Mouse (Mus musculus) adrenal gland, postnatal 10 days (tissue): ENCODE results near the gene Kcnj9. TPM values are rescaled to one million over a fixed set of nuclear protein-coding genes. Genes with fewer than 3 reads are reported as not detected.

Experiments
- DNase-seq: peaks from one replicate; pipeline ENCODE4 v3.0.0; 2021; ENCODE audit warnings: mixed read lengths
- total RNA-seq, 2 experiments: library from RNA; stranded (reverse); gene quantifications; 2 replicates each; pipeline ENCODE4 v1.2.3; 2021

Kcnj9 gene
- total RNA-seq, 2 experiments from 2014 or later = 0.12 TPM; not detected in 1

- no peak for DNase-seq
These were observed 4.4 kb upstream of the Kcnj9 start for GRCm38 (mm10) chr1:172333512-172333911.

GRCm38 (mm10) chr1:172332925-172333324 is 3.8 kb upstream of the Kcnj9 start:
- no peak for DNase-seq

GRCm38 (mm10) chr1:172331422-172331947 is 2.4 kb upstream of the Kcnj9 start:
- no peak for DNase-seq

DNA sequence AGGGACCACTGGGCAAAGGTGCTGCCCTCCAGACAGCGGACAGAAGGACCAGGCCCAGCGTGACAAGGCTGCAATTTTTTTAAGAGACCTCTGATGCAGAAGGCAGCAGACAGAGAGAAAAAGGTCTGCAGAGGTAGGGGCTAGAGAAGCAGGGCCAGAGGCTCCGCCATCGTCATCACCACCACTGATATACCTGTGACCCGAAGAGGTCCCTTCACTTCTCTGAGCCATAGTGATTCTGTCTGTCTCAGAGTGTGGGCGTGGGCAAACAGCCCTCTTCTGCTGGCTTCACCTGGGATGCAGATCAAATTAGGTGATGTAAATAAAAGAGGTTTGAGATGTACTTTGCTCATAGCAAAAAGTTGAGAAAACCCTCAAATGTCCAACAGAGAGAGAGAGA is 498 bp upstream of the Kcnj9 start:
- DNase-seq = no peak

DNA sequence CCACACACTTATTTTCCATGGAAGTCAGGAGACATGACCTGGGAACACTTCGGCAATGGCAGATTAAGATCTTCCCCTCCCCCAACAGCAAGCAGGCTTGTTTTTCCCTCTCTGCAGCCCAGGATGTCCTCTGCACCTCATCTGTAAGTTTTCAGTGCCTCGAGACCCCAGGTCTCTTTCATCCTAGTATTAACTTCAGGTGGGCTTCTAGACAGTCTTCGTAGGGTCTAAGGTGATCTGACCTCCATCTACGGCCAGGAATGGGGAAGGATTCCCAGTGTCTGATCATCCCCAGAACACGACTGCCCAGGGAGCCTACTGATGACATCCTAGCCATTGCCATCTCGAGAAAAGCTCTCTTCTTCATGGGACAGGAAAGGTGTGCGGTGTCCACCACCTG is 657 bp downstream of the Kcnj9 start:
- DNase-seq = no peak

- DNase-seq = no peak
These were observed 1.1 kb downstream of the Kcnj9 start for GRCm38 (mm10) chr1:172328041-172328440.

DNA sequence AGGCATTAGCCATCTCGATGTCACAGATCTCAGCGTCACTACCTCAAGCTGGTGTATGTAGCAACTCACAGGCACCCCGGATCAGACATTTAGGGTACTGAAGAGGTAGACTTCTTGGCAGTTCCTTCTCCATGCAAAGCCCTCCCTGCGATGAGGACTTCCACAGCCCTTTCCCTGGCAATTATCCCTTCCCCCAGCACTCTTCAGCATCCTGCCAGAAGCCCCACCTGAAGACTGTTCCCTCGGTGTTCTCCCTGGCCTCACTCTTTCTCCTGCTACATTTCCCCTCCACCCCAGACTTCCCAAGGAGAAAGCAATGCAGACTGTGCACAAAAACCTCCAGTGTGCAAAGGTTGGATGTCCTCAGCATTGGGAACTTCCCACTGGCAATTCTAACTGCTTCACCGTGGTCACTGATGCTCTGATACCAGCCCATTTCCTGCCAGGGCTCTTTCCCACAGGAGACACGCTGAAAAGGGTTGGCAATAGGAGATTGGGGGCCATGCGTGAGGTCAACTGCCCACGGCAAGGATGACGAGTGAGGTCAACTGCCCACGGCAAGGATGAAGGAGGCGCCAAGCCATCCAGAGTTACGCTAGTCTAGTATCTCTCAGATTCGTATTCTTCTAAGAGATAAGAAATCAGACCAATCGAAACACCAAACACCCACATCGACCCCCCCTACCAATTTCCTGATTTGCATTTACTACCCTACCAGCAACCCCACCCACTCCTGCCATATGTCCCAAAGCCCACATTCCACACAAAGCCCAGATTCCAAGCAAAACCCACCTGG is 1.7 kb downstream of the Kcnj9 start:
- no peak for DNase-seq

- no peak for DNase-seq
These were observed 2.4 kb downstream of the Kcnj9 start for GRCm38 (mm10) chr1:172326684-172327083.

GRCm38 (mm10) chr1:172325680-172326535 is 3.2 kb downstream of the Kcnj9 start:
- DNase-seq = peak; percentile 82

DNA sequence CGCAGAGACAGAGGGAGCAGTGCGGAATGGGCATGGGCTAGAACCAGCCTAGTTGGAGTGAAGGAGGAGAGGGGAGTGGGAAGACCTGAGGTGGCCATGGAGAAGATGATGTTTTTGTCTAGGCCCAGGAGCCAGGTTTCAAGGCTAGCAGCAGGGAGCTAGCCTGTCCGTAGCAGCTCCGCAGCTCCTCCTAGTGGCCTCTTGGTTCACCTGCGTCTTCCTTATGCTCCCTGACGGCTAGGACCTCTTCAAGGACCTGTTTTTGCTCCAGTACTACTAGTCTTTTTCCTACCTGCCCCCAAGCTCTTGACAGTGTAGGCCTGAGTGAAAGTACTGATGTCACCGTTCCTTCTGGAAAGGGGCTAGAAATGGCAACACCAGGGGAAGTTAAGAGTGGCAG is 4.4 kb downstream of the Kcnj9 start:
- peak; percentile 86 for DNase-seq

DNA sequence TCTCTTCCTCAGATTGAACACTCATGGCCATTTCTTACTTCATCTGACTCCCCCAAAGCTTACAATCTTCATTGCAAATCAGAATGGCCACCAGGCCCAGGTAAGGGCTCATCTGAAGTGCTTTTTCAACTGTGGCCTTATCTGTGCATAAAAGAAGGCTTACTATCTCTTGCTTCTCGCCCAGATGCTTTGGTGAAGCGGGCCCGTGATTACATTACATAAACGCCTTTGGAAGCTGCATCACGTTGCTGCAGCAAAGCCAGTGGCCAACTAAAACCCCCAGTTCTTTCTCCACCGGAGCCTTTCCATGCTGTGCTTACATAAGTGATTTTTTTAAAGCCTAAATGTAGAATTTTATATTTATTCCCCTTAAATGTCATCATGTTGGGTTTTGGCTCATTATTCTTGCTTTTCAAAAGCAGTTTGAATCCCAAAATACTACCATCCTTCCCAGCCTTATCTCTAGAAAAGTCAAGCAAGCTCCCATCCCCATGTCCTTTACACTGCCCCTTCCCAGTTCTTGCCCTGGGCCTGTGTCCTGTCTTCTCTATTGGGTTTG is 5.2 kb downstream of the Kcnj9 start:
- no peak for DNase-seq

DNA sequence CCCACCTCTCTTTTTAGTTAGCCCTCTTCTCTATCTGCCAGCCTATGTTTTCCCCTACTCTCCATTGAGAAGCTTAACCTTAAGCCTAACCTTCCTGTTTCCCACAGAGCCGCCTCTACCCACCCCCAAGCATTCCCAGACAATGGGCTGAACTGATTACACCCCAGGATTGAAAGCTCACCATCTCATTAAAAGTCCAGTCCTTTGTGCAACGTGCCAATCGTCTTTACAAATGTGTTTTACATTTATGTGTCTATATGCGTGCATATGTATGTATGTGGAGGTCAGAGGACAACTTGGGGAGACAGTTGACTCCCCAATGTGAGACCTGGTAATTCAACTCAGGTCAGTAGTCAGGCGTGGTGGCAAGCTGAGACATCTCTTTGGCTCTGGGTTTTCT is 5.8 kb downstream of the Kcnj9 start:
- DNase-seq = no peak

DNA sequence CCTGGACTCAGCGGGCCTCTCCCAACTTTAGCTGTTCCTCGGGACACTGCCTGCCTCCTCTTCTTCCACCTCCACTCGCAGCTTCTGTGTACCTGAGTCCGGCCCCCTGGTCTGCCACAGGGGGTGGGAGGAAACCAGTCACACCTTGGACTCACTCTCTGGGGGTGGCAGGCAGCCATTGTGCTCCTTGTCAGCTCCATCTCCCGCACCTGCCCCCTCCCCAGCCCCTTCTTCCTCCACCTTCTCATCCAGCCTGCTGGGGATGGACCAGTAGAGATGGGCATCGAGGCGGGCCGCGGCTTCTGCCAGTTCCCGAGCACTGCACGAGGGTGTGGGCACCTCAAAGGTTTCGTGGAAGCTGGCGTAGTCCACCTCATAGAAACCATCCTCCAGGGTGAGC is 6.4 kb downstream of the Kcnj9 start:
- no peak for DNase-seq

GRCm38 (mm10) chr1:172319921-172320411 is 9.2 kb downstream of the Kcnj9 start:
- no peak for DNase-seq

DNA sequence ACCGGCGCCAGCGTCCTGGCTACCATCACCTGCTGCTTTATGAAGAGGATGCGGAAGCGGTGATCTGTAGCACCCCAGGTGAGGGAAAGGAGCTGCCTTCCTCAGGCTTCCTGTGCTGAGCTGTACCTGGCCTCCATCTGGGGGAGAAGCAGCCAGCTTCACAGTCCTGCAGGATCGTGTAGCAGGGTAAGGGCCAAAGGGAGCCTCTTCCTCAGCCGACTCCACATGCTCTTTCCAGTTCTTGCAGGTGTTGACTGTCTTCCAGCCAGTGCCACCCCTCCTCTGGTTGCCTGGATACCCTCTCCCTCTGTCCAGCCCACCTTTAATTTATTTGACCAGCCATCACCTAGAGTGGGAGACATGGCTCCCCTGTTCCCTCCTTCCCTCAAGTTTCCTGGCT is 9.8 kb downstream of the Kcnj9 start:
- DNase-seq = no peak

DNA sequence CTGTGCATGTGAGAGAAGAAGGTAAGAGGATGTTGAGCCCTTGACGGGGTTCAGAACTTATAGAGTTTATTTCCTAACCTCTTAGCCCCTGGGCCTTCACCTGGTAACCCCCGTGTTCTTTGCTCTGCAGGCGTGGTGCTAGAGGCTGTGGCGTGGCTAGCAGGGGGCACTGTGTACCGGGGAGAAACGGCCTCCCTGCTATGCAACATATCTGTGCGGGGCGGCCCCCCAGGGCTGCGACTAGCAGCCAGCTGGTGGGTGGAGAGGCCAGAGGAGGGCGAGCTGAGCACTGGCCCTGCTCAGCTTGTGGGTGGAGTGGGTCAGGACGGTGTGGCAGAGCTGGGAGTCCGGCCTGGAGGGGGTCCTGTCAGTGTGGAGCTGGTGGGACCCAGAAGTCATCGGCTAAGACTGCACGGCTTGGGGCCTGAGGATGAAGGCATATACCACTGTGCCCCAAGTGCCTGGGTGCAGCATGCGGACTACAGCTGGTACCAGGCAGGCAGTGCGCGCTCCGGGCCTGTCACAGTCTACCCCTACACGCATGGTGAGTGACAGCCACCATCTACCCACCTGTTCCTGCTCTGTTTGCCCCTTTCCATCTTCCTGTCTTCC is 10.6 kb downstream of the Kcnj9 start:
- no peak for DNase-seq

DNA sequence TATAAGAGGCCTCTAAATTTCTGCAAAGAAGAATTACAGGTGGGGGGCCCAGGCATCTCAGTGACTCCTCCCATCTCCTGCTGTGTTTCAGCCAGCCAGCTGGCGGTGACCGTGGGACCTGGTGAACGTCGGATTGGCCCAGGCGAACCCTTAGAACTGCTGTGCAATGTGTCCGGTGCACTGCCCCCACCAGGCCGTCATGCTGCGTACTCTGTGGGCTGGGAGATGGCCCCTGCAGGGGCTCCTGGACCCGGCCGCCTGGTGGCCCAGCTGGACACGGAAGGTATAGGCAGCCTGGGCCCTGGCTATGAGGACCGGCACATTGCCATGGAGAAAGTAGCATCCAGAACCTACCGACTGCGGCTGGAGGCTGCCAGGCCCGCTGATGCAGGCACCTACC is 11.2 kb downstream of the Kcnj9 start:
- no peak for DNase-seq

GRCm38 (mm10) chr1:172317431-172317830 is 11.7 kb downstream of the Kcnj9 start:
- DNase-seq = no peak

DNA sequence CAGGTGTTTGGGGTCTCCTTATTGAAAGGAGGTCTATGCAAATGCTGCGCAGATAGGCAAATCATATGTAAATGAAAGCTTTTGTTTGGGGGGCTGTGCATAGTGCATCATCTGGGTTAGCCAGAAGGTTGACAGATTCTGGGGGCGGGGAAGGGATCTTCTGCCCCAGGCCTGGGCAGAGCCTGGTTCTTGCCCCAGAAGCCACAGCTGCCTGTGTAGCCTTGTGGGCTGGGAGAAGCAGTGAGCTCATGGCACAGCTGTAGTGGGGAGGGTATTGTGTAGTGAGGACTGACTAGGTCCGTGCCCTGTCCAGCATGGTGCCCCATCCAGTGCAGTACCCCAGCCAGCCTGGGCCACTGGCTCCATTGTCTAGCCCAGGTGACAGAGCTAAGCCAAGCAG is 14.2 kb downstream of the Kcnj9 start:
- no peak for DNase-seq

DNA sequence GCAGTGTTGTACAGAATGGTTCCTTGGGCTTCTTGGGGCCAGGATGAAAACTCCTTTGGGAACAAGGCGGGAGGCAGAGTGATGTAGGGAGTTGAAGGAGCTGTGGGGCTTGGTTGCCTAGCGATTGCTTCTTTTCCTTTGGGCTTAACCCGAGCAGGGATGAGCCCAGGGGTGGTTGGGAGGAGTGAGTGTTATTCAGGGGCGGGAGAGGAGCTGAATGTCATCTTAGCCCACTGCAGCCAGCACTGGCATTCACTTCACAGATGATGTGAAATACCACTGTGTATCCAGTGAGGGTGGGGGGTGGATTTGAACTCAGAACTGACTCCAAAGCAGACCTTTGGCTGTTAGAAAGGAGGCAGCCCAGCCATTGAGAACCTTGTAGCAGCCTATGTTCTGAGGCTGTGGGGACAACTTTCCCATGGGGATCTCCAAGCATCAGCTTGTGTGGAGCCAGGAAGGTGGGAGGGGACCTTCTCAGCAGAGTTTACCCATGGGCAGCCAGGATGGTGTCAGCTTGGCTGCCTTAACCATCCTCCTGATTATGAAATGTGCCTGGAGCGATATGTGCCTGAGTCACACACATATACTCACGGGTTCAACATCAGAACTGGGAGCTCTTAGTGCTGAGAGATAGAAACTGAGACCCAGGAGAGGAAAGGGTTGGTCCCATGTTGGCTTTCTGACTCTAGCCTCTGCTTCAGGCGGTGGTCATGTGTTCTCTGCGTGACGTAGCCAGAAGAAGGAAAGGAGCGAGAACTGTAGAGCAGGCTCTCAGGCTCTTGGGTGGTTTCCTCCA is 15.3 kb downstream of the Kcnj9 start:
- DNase-seq = no peak

- DNase-seq = no peak
These were observed 16.2 kb downstream of the Kcnj9 start for GRCm38 (mm10) chr1:172312768-172313561.
